Mouse (Mus musculus) hindbrain, embryonic 11.5 days (tissue): ENCODE data around the gene Fkbp15. TPM values are rescaled to one million over a fixed set of nuclear protein-coding genes. Genes with fewer than 3 reads are reported as not detected.

Experiments
- ATAC-seq: fragments of 200-750 bp; cut with Nextera tagmentation; 2 replicates; pipeline ENCODE4 v1.8.0; 2017; ENCODE audit warnings: mild to moderate bottlenecking, moderate TSS enrichment, moderate library complexity; ENCODE audit not compliant: low FRiP score
- DNase-seq: peaks from one replicate; pipeline ENCODE4 v3.0.0-alpha.2; 2015; ENCODE audit warnings: low spot score
- H3K27ac ChIP-seq: fragments of 300-500 bp; sonication (generic); 2 replicates; pipeline ENCODE4 v1.5.1; 2014; ENCODE audit warnings: mild to moderate bottlenecking, low read depth, low read length
- H3K27me3 ChIP-seq: fragments of 300-500 bp; sonication (generic); 2 replicates; pipeline ENCODE4 v1.6.1; 2014; ENCODE audit warnings: mild to moderate bottlenecking, low read length, moderate library complexity, mixed read lengths; ENCODE audit not compliant: control insufficient read depth, insufficient read depth
- H3K36me3 ChIP-seq: fragments of 300-500 bp; sonication (generic); 2 replicates; pipeline ENCODE4 v1.6.1; 2014; ENCODE audit warnings: mild to moderate bottlenecking, low read length, moderate library complexity, mixed read lengths; ENCODE audit not compliant: control insufficient read depth, insufficient read depth
- H3K4me1 ChIP-seq: fragments of 300-500 bp; sonication (generic); replicated peaks from 2 replicates; pipeline ENCODE4 v1.6.1; 2014; ENCODE audit warnings: low read length, mixed read lengths; ENCODE audit not compliant: control insufficient read depth, insufficient read depth
- H3K4me2 ChIP-seq: fragments of 300-500 bp; sonication (generic); replicated peaks from 2 replicates; pipeline ENCODE4 v1.6.1; 2014; ENCODE audit warnings: mild to moderate bottlenecking, low read depth, low read length
- H3K4me3 ChIP-seq: fragments of 300-500 bp; sonication (generic); 2 replicates; pipeline ENCODE4 v1.5.1; 2014; ENCODE audit warnings: low read depth, low read length
- H3K9ac ChIP-seq: fragments of 300-500 bp; sonication (generic); 2 replicates; pipeline ENCODE4 v1.6.1; 2014; ENCODE audit warnings: low read depth, low read length
- H3K9me3 ChIP-seq: fragments of 300-500 bp; sonication (generic); 2 replicates; pipeline ENCODE4 v1.6.1; 2016; ENCODE audit warnings: low read length; ENCODE audit not compliant: control insufficient read depth
- WGBS: fragments of 180-500 bp; shearing (Covaris S2); extraction: QIAGEN DNeasy Blood & Tissue Kit; methylation state at CpG from one replicate; pipeline ENCODE4 v1.1.7; 2014; 5-methylcytosine and 5-hydroxymethylcytosine counted together
- polyA plus RNA-seq: library from polyadenylated mRNA; unstranded; fragments of >200 nt; fragmentation: Nextera tagmentation; extraction: Ambion mirVana; gene quantifications from 2 replicates; pipeline ENCODE4 v1.2.1, GENCODE M21; 2014

The Fkbp15 gene
- polyA plus RNA-seq, 1 experiment from 2014 or later, result 21.2 TPM

DNA sequence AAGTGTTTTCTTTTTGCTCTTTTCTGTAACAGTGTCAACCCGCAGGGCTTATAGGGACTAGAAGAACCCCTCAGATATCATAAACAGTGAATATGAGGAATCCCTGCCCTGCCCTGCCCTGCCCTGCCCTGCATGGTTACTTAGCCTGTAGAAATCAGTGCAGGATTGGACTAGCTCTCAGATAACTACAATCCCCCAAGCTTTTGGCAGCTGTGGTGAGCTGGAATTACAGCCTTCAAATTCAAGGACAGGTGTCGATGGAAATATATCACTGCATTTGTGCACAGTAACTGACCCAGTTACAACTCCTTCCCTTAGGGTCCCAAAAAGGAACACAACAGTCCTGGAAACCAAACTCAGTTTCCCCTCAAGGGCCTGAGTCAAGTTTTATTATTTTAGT is 60.3 kb downstream of the Fkbp15 start:
- Histone ChIP-seq H3K27me3 (no peaks in the 10 kb centered on the region), H3K4me1 (no peaks in the 10 kb centered on the region), H3K36me3 (no peaks in the 10 kb centered on the region; the same call in 1 of the 2 replicates), H3K27ac (no peak overlapping the region), H3K4me3 (no peak overlapping the region), H3K9ac (no peak overlapping the region), H3K4me2 (no peak overlapping the region), H3K9me3 (no peaks in the 10 kb centered on the region)
- ATAC-seq (no peak), DNase-seq (no peak)
- 100% methylated on average over 2 of the region's 2 CpGs for WGBS

DNA sequence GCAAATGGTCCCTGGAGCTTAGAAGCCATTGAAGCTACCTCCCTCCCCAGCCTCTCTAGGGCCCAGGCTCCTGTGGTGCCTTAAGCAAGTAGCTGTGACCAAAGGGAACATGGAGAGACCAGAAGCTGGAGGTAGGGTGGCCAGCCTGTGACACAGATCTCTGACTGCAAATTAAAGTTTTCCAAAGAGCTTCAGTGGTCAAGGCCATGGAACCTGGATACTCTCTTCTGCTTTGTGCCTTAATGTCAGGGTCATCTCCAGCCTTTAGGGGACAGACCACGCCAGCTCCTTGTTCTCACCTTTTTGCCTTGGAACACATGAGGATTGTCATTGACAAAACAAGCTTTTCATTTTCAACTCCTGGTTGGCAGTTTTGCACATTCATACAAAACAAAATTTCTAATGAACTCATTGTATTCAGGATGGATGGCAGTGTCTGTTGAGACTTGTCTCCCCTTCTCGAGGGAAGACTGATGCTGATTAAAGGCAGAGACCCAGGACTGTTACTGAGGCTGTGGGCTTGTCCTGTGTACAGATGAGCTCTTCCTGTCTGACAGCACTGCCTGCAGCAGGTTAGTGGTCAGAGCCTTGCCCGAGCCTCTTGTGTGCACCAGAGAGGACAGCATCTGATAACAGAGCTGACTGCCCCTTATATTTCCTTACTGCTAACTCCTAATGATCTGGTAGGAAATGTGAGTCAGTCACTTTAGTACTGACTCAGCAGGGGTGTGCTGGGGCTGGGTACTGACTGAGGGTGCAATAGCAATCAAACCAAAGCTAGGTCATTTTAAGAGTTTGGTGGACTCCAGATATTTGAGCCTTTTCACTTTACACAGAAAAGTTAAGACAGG is 62.8 kb downstream of the Fkbp15 start:
- Histone ChIP-seq H3K4me2 (no peak overlapping the region), H3K4me1 (peaks cover 1% of the 10 kb centered on the region; the same call in 1 of the 2 replicates), H3K4me3 (no peak overlapping the region), H3K27ac (no peak overlapping the region), H3K9me3 (no peaks in the 10 kb centered on the region), H3K9ac (no peak overlapping the region), H3K36me3 (no peaks in the 10 kb centered on the region), H3K27me3 (no peaks in the 10 kb centered on the region)
- ATAC-seq, result no peak
- WGBS, result 87% methylated on average over 3 of the region's 3 CpGs
- DNase-seq, result no peak

- Histone ChIP-seq H3K36me3 (no peaks in the 10 kb centered on the region), H3K9me3 (no peaks in the 10 kb centered on the region), H3K4me3 (no peak overlapping the region), H3K4me2 (no peak overlapping the region), H3K4me1 (peaks cover 4% of the 10 kb centered on the region; the same call in 1 of the 2 replicates), H3K9ac (no peak overlapping the region), H3K27me3 (no peaks in the 10 kb centered on the region), H3K27ac (no peak overlapping the region)
- WGBS, result 95% methylated on average over 1 of the region's 1 CpGs
- DNase-seq (no peak), ATAC-seq (no peak)
Measured at GRCm38 (mm10) chr4:62294741-62295140, 65.6 kb downstream of the Fkbp15 start.

- H3K4me1 ChIP-seq, result peaks cover 4% of the 10 kb centered on the region; the same call in 1 of the 2 replicates
- H3K27me3 ChIP-seq, result no peaks in the 10 kb centered on the region
- H3K27ac ChIP-seq, result peak overlapping the region; percentile 30; the same call in 1 of the 2 replicates
- no peak overlapping the region for H3K4me3 ChIP-seq
- H3K36me3 ChIP-seq, result no peaks in the 10 kb centered on the region
- H3K4me2 ChIP-seq, result no peak overlapping the region
- 68% methylated on average over 10 of the region's 10 CpGs for WGBS
- H3K9me3 ChIP-seq, result no peaks in the 10 kb centered on the region
- DNase-seq, result no peak
- no peak overlapping the region for H3K9ac ChIP-seq
- peak; percentile 46 for ATAC-seq
Measured at GRCm38 (mm10) chr4:62293219-62293861, 67.0 kb downstream of the Fkbp15 start.

DNA sequence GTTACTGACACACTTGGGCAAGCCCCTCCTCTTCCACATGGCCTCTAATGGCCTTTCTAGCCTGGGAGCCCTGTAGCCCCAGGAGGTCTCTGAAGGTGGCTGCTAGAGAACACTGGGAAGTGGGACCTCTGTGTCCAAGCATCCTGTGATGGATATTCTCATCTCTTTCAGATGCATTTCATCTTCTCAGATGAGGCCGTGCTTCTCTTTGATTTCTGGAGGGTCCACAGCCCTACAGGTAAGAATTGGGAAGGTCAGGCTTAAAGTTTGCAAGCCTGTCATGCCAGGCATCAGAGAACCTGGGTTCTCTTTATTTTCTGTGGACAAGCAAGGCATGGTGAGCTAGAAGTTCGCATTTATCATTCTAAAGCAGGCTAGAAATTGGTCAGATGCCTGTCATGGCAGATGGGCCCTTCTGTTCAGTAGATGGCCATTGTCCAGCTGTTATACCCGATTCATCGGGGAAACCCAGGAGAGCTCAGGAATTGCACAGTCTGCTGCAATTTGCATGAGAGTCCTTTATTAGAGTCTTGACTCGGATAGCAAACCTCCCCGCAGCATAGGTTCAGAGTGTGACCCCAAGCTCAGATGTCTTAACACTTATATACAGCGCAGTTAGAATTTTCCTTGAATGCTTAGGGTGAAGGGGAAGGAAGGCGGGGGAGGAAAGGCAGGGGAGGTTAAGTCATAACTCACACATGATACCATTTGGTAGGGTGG is 67.7 kb downstream of the Fkbp15 start:
- Histone ChIP-seq H3K9me3 (no peaks in the 10 kb centered on the region), H3K27me3 (no peaks in the 10 kb centered on the region), H3K4me2 (no peak overlapping the region), H3K36me3 (no peaks in the 10 kb centered on the region), H3K4me1 (peaks cover 4% of the 10 kb centered on the region; the same call in 1 of the 2 replicates), H3K4me3 (no peak overlapping the region), H3K9ac (no peak overlapping the region), H3K27ac (peak overlapping the region; percentile 48; the same call in 1 of the 2 replicates)
- DNase-seq, result peak; percentile 44
- 43% methylated on average over 8 of the region's 8 CpGs for WGBS
- peak; percentile 72 for ATAC-seq

DNA sequence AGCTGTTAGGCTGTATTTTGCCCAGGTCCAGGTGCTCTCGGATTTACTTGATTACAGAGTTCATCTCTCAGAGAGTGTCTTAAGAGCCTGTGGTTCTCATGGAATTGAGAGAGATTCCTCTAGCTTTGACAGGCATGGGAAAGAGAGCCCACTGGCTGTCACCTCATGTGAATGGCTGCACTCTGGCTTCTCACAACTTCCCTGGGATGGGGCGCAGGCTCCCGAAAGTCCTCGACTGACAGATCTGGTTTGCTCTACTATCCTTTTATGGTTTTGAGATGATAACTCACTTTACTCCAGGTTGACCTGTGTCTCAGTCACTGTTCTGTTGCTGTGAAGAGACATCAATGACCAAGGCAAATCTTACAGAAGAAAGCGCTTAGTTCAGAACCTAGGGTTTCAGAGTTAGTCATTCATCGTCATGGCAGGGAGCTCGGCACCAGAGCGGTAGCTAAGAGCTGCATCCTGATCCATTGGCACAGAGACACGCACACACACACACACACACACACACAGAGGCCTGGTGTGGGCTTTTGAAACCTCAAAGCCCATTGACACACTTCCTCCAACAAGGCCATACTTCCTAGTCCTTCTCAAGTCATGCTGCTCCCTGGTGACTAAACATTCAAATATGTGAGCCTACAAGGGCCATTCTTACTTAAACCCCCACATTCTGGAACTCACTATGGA is 69.4 kb downstream of the Fkbp15 start:
- Histone ChIP-seq H3K27me3 (no peaks in the 10 kb centered on the region), H3K4me2 (no peak overlapping the region), H3K9ac (no peak overlapping the region), H3K27ac (no peak overlapping the region), H3K9me3 (no peaks in the 10 kb centered on the region), H3K4me1 (peaks cover 4% of the 10 kb centered on the region; the same call in 1 of the 2 replicates), H3K36me3 (no peaks in the 10 kb centered on the region), H3K4me3 (no peak overlapping the region)
- DNase-seq (no peak), ATAC-seq (no peak)
- WGBS, result 95% methylated on average over 9 of the region's 9 CpGs

- Histone ChIP-seq H3K4me2 (no peak overlapping the region), H3K4me3 (no peak overlapping the region), H3K27me3 (no peaks in the 10 kb centered on the region), H3K36me3 (no peaks in the 10 kb centered on the region), H3K4me1 (peaks cover 4% of the 10 kb centered on the region; the same call in 1 of the 2 replicates), H3K27ac (no peak overlapping the region), H3K9me3 (no peaks in the 10 kb centered on the region), H3K9ac (no peak overlapping the region)
- DNase-seq, result no peak
- ATAC-seq, result no peak
- 91% methylated on average over 7 of the region's 7 CpGs for WGBS
Measured at GRCm38 (mm10) chr4:62289226-62289625, 71.1 kb downstream of the Fkbp15 start.
